Mouse (Mus musculus) liver (tissue): ENCODE measurements around the gene Igfl3.

Source experiments
- DNase-seq: peaks from one replicate; pipeline ENCODE4 v3.0.0-alpha.2; 2020; ENCODE audit warnings: mixed read lengths

Igfl3 gene

DNA sequence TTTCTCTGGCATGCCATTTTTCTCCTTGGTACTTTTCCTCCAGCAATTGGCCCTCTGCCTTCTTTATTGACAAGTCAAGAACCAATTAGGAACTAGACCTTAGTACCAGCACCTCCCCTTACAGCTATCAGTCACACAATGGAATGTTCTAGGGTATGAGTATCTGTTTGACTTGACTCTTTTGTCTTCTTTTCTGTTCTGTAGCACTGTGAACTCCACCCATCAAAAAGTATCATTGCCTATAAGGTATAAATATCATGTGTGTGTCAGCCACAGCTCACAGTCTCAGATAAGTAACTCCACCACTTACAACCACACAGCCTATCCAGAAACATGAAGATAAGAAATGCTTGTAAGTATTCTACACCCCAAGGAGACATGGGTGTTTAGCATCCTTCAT, at the start of gene Igfl3:
Gene Igfl3 (plus strand): TSS at position 301 of the 400 bp plus-strand sequence.
- no peak for DNase-seq

- no peak for DNase-seq
Measured at GRCm38 (mm10) chr7:18210938-18211337, 34.6 kb downstream of the Igfl3 start.

- no peak for DNase-seq
Measured at GRCm38 (mm10) chr7:18214699-18215098, 38.4 kb downstream of the Igfl3 start.
